Mouse (Mus musculus) small intestine, adult 2 months (tissue): ENCODE data around the gene Srarp.

Source experiments
- CTCF ChIP-seq: fragments of 200-500 bp; IDR thresholded peaks from 2 replicates; pipeline ENCODE4 v1.5.1; 2012; ENCODE audit warnings: low read depth, mild to moderate bottlenecking, control low read depth, inconsistent platforms, low read length, moderate library complexity, mixed read lengths; ENCODE audit not compliant: insufficient replicate concordance, insufficient read length; ENCODE audit errors: extremely low read depth
- POLR2A ChIP-seq: fragments of 200-500 bp; IDR thresholded peaks from 2 replicates; pipeline ENCODE4 v1.6.1; 2012; ENCODE audit warnings: low read depth, mild to moderate bottlenecking, control low read depth, inconsistent platforms, low read length, moderate library complexity

DNA sequence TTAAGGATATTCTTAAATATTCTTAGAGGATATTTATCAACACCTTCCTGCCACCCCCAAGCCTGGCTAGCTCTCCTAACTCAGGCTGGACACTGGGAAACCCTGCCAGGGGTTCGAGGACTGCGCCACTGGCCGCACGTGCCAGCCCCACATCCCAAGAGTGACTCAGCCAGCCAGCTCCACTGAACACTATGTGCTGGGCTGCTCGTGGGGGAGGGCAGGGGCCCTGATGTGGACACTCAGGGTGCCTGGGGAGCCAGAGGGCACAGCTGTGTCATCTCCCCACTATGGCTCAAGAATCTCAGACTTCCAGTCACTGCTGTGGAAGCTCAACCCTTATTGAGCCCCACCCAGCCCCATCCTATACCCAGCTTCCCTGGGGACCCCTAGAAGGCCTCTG is 12.6 kb downstream of the Srarp start:
- no peak for TF ChIP-seq CTCF
- TF ChIP-seq POLR2A: no peak
